Mouse (Mus musculus) midbrain, embryonic 13.5 days (tissue): ENCODE data around the gene Rhox11. TPM values are rescaled to one million over a fixed set of nuclear protein-coding genes. Genes with fewer than 3 reads are reported as not detected.
"Not testable (repeated sequence)": the region's sequence is repeated elsewhere in the genome, so short reads cannot be mapped to it uniquely, and the experiment has no call there.

Experiments
- ATAC-seq: fragments of 200-750 bp; cut with Nextera tagmentation; 2 replicates; pipeline ENCODE4 v1.8.0; 2017; ENCODE audit warnings: mild to moderate bottlenecking, moderate TSS enrichment, moderate library complexity
- H3K27ac ChIP-seq: fragments of 300-500 bp; sonication (generic); 2 replicates; pipeline ENCODE4 v1.5.1; 2015; ENCODE audit warnings: inconsistent platforms, mild to moderate bottlenecking, moderate library complexity
- H3K27me3 ChIP-seq: fragments of 300-500 bp; sonication (generic); 2 replicates; pipeline ENCODE4 v1.6.1; 2015; ENCODE audit warnings: mild to moderate bottlenecking, inconsistent platforms
- H3K36me3 ChIP-seq: fragments of 300-500 bp; sonication (generic); 2 replicates; pipeline ENCODE4 v1.6.1; 2015; ENCODE audit warnings: mild to moderate bottlenecking, inconsistent platforms
- H3K4me1 ChIP-seq: fragments of 300-500 bp; sonication (generic); replicated peaks from 2 replicates; pipeline ENCODE4 v1.6.1; 2015; ENCODE audit warnings: inconsistent platforms
- H3K4me2 ChIP-seq: fragments of 300-500 bp; sonication (generic); replicated peaks from 2 replicates; pipeline ENCODE4 v1.6.1; 2015; ENCODE audit warnings: moderate library complexity, mild to moderate bottlenecking, inconsistent platforms
- H3K4me3 ChIP-seq: fragments of 300-500 bp; sonication (generic); replicated peaks from 2 replicates; pipeline ENCODE4 v1.5.1; 2015; ENCODE audit warnings: mild to moderate bottlenecking, inconsistent platforms
- H3K9ac ChIP-seq: fragments of 300-500 bp; sonication (generic); replicated peaks from 2 replicates; pipeline ENCODE4 v1.6.1; 2015; ENCODE audit warnings: mild to moderate bottlenecking, inconsistent platforms
- H3K9me3 ChIP-seq: fragments of 300-500 bp; sonication (generic); 2 replicates; pipeline ENCODE4 v1.6.1; 2016; ENCODE audit warnings: mild to moderate bottlenecking, inconsistent platforms
- WGBS: fragments of 180-500 bp; shearing (Covaris S2); methylation state at CpG from one replicate; pipeline ENCODE4 v1.1.7; 2015; 5-methylcytosine and 5-hydroxymethylcytosine counted together
- polyA plus RNA-seq: library from polyadenylated mRNA; unstranded; fragments of >200 nt; fragmentation: Nextera tagmentation; extraction: Ambion mirVana; gene quantifications from 2 replicates; pipeline ENCODE4 v1.2.1, GENCODE M21; 2015

Rhox11 gene
- polyA plus RNA-seq = not detected in 2 replicates

DNA sequence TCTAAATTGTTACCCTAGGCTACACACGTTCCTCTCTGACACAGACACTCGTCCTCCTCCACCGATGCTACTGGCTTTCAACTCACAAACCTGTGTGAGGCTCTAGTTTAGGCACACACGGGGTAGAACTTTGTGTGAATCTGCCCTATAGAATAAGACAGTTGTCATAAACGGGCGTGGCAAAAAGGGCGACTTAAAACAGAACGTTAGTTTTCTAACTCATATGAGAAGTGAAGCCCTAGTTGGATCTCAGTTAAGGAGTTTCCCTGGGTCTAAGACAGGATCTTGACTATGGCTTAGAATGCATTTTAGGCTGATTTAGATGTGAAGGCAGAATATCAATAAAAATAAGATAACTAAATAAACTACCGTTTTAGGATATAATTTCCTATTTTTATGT is at the start of gene Rhox11:
Gene Rhox11, minus strand, starts transcription at position 101 of the 400 bp plus-strand sequence.
- no peak within 1 kb of the TSS for H3K4me3 ChIP-seq
- H3K9me3 ChIP-seq = no peaks in the 10 kb centered on the region
- H3K4me2 ChIP-seq = no peak within 1 kb of the TSS
- H3K27me3 ChIP-seq = no peaks in the 10 kb centered on the region
- no peaks in the 10 kb centered on the region for H3K36me3 ChIP-seq
- 89% methylated on average over 9 of the region's 9 CpGs for WGBS
- ATAC-seq = no peak
- no peak within 1 kb of the TSS for H3K9ac ChIP-seq
- no peak within 1 kb of the TSS for H3K27ac ChIP-seq
- H3K4me1 ChIP-seq = no peaks in the 10 kb centered on the region

DNA sequence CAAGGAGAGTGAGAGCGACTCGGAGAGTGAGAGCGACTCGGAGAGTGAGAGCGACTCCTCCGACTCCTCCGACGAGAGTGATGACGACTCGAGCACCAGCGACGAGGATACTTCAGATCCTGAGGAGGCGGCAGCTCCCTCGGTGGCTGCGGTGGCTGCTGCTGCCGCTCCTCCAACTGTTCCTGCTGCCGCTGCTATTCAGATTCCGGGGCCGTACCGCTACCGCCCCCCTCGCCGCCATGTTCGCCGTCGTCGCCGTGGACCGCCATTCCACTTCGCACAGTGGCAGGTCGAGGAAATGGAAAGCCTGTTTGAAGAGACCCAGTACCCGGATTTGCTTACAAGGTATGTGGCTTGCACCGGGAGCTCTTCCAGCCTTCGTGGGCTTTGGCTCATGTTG is 36.5 kb upstream of the Rhox11 start:
- Histone ChIP-seq H3K4me2 (no peak overlapping the region), H3K9ac (no peak overlapping the region), H3K9me3 (0 out of 2 replicates have a peak, but pooled peaks cover 12% of the 10 kb centered on the region), H3K4me1 (no peaks in the 10 kb centered on the region), H3K27me3 (no peaks in the 10 kb centered on the region), H3K4me3 (no peak overlapping the region), H3K27ac (no peak overlapping the region), H3K36me3 (no peaks in the 10 kb centered on the region)
- 90% methylated on average over 32 of the region's 34 CpGs for WGBS
- ATAC-seq = no peak

DNA sequence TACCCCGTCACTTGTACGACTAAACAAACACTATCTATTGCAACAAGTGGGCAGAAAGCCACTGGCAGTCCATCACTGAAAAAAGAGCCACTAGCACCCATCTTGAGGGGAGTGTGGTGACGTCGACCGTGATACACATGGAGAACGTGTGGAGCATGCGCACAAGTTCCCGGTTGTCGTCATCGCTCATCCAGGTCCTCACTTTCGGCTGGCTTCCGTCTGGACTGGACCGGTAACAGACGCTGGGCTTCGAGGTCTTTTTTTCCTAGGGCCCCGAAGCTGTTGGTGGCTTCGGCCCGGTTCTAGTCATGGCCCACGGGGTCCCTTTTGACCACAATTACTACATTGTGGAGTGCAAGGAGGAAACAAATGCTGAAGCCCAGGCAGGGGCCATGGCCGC is 36.0 kb upstream of the Rhox11 start, which contains the start of gene Rhox13:
Gene Rhox13, plus strand, starts transcription at position 238 of the 400 bp plus-strand sequence.
- Histone ChIP-seq H3K36me3 (no peaks in the 10 kb centered on the region), H3K27me3 (no peaks in the 10 kb centered on the region), H3K4me3 (no peak within 1 kb of the TSS), H3K9ac (no peak within 1 kb of the TSS), H3K4me2 (no peak within 1 kb of the TSS), H3K4me1 (no peaks in the 10 kb centered on the region), H3K9me3 (0 out of 2 replicates have a peak, but pooled peaks cover 12% of the 10 kb centered on the region), H3K27ac (no peak within 1 kb of the TSS)
- 94% methylated on average over 20 of the region's 20 CpGs for WGBS
- ATAC-seq = no peak

DNA sequence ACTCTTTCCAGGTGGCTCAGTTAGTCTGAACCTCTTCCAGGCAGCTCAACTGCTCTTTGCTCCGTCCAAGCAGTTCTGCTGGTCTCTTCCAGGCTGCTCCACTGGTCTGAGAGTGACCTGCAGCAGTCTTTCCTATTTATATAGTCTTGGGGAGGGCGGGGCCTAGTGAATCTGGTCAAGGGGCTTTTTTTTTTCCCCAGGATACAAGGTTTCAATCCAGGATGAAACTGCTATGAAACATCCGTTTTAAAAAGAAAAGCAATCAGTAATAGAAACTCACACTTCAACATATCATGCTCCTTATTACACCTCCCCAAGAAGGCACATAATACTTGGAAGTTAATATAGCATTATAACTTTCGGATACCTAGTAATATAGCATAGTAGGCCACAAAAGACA is 25.9 kb upstream of the Rhox11 start, which contains the start of gene Rhox12:
Gene Rhox12, minus strand, starts transcription at position 101 of the 400 bp plus-strand sequence.
- no peaks in the 10 kb centered on the region for H3K9me3 ChIP-seq

DNA sequence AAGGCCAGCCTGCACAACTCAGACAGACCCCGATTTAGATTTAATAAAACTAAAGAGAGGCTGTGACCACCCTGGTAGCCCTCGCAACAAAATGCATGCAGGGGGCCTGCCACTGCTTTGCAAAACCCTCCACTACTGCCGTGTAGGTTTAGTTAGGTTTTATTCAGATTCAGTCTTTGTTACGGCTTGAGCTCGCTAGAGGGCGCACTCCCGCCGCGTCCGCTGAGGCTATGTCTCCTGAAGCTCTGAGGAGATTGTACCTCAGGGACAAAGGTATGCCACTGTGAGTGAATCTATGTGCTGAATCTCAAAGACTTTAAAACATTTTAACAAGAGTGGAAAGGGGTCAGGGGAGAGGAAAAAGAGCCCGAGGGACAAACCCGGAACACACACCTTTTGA is 715 bp downstream of the Rhox11 start:
- H3K4me2 ChIP-seq = no peak overlapping the region
- no peak overlapping the region for H3K4me3 ChIP-seq
- no peaks in the 10 kb centered on the region for H3K27me3 ChIP-seq
- 17% methylated on average over 12 of the region's 12 CpGs for WGBS
- peak; percentile 40; the same call in 1 of the 2 replicates for ATAC-seq
- no peaks in the 10 kb centered on the region for H3K4me1 ChIP-seq
- no peak overlapping the region for H3K27ac ChIP-seq
- no peaks in the 10 kb centered on the region for H3K9me3 ChIP-seq
- H3K36me3 ChIP-seq = no peaks in the 10 kb centered on the region
- H3K9ac ChIP-seq = no peak overlapping the region

More for the DNA sequence above, 25.9 kb upstream of the Rhox11 start, which contains the start of gene Rhox12:
- Histone ChIP-seq H3K27me3 (no peaks in the 10 kb centered on the region), H3K27ac (no peak within 1 kb of the TSS), H3K4me3 (no peak within 1 kb of the TSS), H3K36me3 (no peaks in the 10 kb centered on the region), H3K4me2 (no peak within 1 kb of the TSS), H3K4me1 (no peaks in the 10 kb centered on the region), H3K9ac (no peak within 1 kb of the TSS)
- ATAC-seq = no peak
- 72% methylated on average over 4 of the region's 4 CpGs for WGBS

DNA sequence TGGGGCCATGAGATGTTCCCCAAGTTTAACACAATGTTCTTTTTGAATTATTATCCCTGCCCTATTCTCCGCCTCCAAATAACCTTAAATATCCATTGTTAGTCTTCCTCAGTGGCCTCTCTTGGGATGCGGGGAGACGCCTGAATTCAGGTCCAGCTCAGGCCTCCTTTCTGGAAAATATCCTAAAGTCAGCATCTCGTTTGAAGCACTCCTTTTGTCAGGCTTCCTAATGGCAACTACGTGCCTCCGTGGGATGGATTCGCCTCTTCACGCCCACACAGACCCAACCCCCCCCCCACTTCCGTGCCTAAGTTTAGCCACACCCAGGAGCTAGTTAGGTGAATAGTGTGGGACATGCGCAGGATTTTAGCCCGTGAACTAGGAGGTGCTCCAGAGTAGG is 18.8 kb downstream of the Rhox11 start, which contains the start of gene Rhox10:
Gene Rhox10, plus strand, starts transcription at position 301 of the 400 bp plus-strand sequence.
- Histone ChIP-seq H3K9ac (no peak within 1 kb of the TSS), H3K4me1 (no peaks in the 10 kb centered on the region), H3K27ac (no peak within 1 kb of the TSS), H3K27me3 (no peaks in the 10 kb centered on the region), H3K4me3 (no peak within 1 kb of the TSS), H3K36me3 (no peaks in the 10 kb centered on the region), H3K4me2 (no peak within 1 kb of the TSS), H3K9me3 (no peaks in the 10 kb centered on the region)
- no peak for ATAC-seq
- WGBS = 90% methylated on average over 11 of the region's 11 CpGs

DNA sequence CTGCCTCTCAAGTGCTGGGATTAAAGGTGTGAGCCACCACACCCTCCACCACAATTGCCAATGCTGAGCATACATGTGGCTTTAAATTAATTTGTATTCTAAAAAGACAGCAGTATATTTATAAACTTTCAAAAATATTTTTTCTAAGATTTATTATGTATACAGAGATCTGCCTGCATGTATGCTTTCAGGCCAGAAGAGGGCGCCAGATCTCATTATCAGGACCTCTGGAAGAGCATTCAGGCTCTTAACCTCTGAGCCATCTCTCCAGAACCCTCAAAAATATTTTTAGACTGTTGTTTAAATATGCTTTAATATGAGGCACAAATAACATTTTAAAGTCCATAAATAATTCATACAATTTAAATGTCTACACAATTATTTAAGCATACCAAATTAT is 23.4 kb downstream of the Rhox11 start:
- ATAC-seq = no peak
- Histone ChIP-seq H3K27me3 (no peaks in the 10 kb centered on the region), H3K4me2 (no peak overlapping the region), H3K4me1 (no peaks in the 10 kb centered on the region), H3K9me3 (no peaks in the 10 kb centered on the region), H3K27ac (no peak overlapping the region), H3K4me3 (no peak overlapping the region), H3K36me3 (no peaks in the 10 kb centered on the region), H3K9ac (no peak overlapping the region)
- WGBS = 4% methylated on average over 1 of the region's 1 CpGs

DNA sequence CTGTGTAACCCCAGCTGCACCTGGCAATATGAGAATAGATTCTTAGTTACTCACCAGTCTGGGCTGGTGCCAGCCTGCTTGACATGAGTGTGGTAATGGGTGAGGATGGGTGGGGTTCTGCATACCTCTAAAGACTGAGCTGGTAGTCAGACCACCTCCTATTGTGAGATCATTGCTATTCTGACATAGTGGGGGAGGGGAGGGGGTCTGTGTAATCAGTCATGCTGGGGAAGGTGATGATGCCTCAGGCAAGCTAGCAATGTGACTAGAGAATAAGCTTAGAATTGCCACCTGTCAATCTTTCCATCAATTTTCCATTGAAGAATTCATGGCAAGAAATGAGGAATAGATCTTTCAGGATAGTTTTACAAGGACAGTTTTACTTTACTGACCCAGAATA is 41.9 kb downstream of the Rhox11 start, which contains the start of gene Btg1-ps2:
Gene Btg1-ps2, minus strand, starts transcription at position 101 of the 400 bp plus-strand sequence.
- H3K4me3 ChIP-seq, H3K27ac ChIP-seq, H3K4me1 ChIP-seq, H3K9me3 ChIP-seq, H3K36me3 ChIP-seq, H3K4me2 ChIP-seq, H3K9ac ChIP-seq, ATAC-seq, H3K27me3 ChIP-seq: not testable (repeated sequence)

DNA sequence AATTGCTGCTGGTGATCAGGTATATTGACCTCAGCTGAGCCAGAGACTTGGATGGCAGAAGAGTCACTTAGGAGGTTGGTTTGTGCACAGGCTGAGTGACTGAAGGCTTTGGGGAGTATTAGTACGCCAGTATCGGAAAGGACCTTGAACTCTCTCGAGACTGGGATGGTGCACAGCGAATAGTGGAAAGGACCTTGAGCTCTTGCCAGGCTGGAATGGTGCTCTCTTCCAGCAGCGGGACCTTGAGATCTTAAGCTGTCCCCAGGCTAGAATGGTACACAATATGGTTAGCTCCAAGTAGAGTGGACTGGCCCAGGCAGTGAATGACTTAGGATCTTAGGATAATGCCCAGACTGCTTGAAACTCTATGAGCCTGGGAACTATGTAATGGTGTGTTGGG is 45.3 kb downstream of the Rhox11 start:
- Histone ChIP-seq H3K4me3 (no peak overlapping the region), H3K9ac (no peak overlapping the region), H3K36me3 (no peaks in the 10 kb centered on the region), H3K4me2 (no peak overlapping the region), H3K27ac (no peak overlapping the region), H3K27me3 (no peaks in the 10 kb centered on the region), H3K4me1 (no peaks in the 10 kb centered on the region), H3K9me3 (no peaks in the 10 kb centered on the region)
- ATAC-seq = no peak
- WGBS = 89% methylated on average over 5 of the region's 5 CpGs

DNA sequence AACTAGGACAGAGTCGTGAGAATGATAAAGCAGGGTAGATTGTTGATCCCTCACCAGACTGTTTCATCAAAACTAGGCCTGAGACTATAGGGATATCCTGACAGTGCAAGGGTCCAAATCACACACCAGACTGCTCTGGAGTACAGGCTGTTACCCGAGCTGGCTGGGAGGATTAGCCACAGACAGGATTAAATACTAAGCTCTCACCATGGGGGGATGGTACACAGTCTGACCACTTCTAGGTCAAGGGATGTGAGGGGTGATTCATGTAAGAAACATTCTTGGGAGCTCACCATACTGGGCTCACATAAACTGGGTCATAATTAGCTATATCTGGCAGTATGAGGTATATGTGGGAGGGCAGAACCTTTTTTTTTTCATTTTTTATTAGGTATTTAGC is 51.1 kb downstream of the Rhox11 start:
- Histone ChIP-seq H3K4me3 (no peak overlapping the region), H3K4me1 (no peaks in the 10 kb centered on the region), H3K27ac (no peak overlapping the region), H3K9me3 (no peaks in the 10 kb centered on the region), H3K27me3 (no peaks in the 10 kb centered on the region), H3K36me3 (no peaks in the 10 kb centered on the region), H3K9ac (no peak overlapping the region), H3K4me2 (no peak overlapping the region)
- ATAC-seq = no peak
- WGBS = 47% methylated on average over 2 of the region's 2 CpGs

Other genes starting within 250 kb of the Rhox11 start
- gene Rhox8, start 206.2 kb downstream of the Rhox11 start, polyA plus RNA-seq = not detected in 2 replicates
- gene Rhox7b, start 187.9 kb downstream of the Rhox11 start, polyA plus RNA-seq = not detected in 2 replicates
- gene Rhox9, start 183.4 kb downstream of the Rhox11 start, polyA plus RNA-seq = not detected in 2 replicates
- gene Btg1-ps1, start 66.3 kb downstream of the Rhox11 start, polyA plus RNA-seq = not detected in 2 replicates
- gene Btg1-ps2, start 42.0 kb downstream of the Rhox11 start, polyA plus RNA-seq = not detected in 2 replicates
- gene Rhox10, start 18.7 kb downstream of the Rhox11 start, polyA plus RNA-seq = not detected in 2 replicates
- not detected in 2 replicates for gene Rhox12, start 25.8 kb upstream of the Rhox11 start, polyA plus RNA-seq
- not detected in 2 replicates for gene Rhox13, start 36.1 kb upstream of the Rhox11 start, polyA plus RNA-seq
- 6.0 and 6.6 TPM in 2 replicates for gene Zbtb33, start 104.7 kb upstream of the Rhox11 start, polyA plus RNA-seq
- gene Tmem255a, start 167.3 kb upstream of the Rhox11 start, polyA plus RNA-seq = 17.5 and 21.9 TPM in 2 replicates
- not detected in 2 replicates for gene Atp1b4, start 231.0 kb upstream of the Rhox11 start, polyA plus RNA-seq